Mouse (Mus musculus): ENCODE measurements at regions not wholly inside any gene's neighbourhood (a gene's known extent, or its start where the extent isn't known, plus 50 kb on each side); places are given as distances from the start of the nearest gene placed in this dataset.

- TF ChIP-seq CTCF (IDR thresholded peaks at IDR 0.05; ENCODE audit: borderline replicate concordance, extremely low read depth, insufficient read depth, insufficient read length) (no peak), POLR2A (IDR thresholded peaks at IDR 0.05; ENCODE audit: borderline replicate concordance, extremely low read depth, insufficient read depth, insufficient read length, poor library complexity, severe bottlenecking) (no peak)
These were observed 405.0 kb downstream of the Gpat3 start for GRCm38 (mm10) chr5:101250474-101250873.

Measured in brain, embryonic 14.5 days (tissue).